Mouse (Mus musculus) kidney, adult 2 months (tissue): ENCODE results near the gene Drc3. TPM values are rescaled to one million over a fixed set of nuclear protein-coding genes. Genes with fewer than 3 reads are reported as not detected.
"Not testable (repeated sequence)": the region's sequence is repeated elsewhere in the genome, so short reads cannot be mapped to it uniquely, and the experiment has no call there.

Source experiments
- DNase-seq: peaks from one replicate; pipeline ENCODE4 v3.0.0; 2021
- H3K27ac ChIP-seq: fragments of 200-500 bp; 2 replicates; pipeline ENCODE4 v1.5.1; 2012; ENCODE audit warnings: low read depth, low read length, control low read depth, inconsistent platforms; ENCODE audit not compliant: insufficient read depth
- H3K27me3 ChIP-seq: fragments of 200-500 bp; replicated peaks from 2 replicates; pipeline ENCODE4 v1.6.1; 2012; ENCODE audit warnings: mild to moderate bottlenecking, moderate library complexity, low read length, inconsistent platforms; ENCODE audit not compliant: control insufficient read depth, insufficient read depth
- H3K36me3 ChIP-seq: fragments of 200-500 bp; 2 replicates; pipeline ENCODE4 v1.6.1; 2012; ENCODE audit warnings: mild to moderate bottlenecking, moderate library complexity, low read length, inconsistent platforms; ENCODE audit not compliant: control insufficient read depth, insufficient read depth
- H3K4me1 ChIP-seq: fragments of 200-500 bp; 2 replicates; pipeline ENCODE4 v1.6.1; 2011; ENCODE audit warnings: low read length; ENCODE audit not compliant: control insufficient read depth, insufficient read depth
- H3K4me3 ChIP-seq: fragments of 200-500 bp; 2 replicates; pipeline ENCODE4 v1.5.1; 2011; ENCODE audit warnings: mild to moderate bottlenecking, low read depth, low read length, control low read depth; ENCODE audit not compliant: insufficient read depth
- CTCF ChIP-seq: fragments of 200-500 bp; conservative IDR thresholded peaks from 2 replicates; pipeline ENCODE4 v1.5.1; 2011; ENCODE audit warnings: low read depth, mild to moderate bottlenecking, control low read depth, low read length, moderate library complexity, mixed read lengths; ENCODE audit not compliant: insufficient read depth, insufficient read length
- POLR2A ChIP-seq: fragments of 200-500 bp; IDR thresholded peaks from one replicate; pipeline ENCODE4 v1.6.1; 2011; ENCODE audit warnings: low read depth, low read length, control low read depth
- WGBS: fragments of 180-500 bp; shearing (Covaris S2); methylation state at CpG from one replicate; pipeline ENCODE4 v1.1.7; 2018; 5-methylcytosine and 5-hydroxymethylcytosine counted together
- polyA plus RNA-seq: library from polyadenylated mRNA; depleted of rRNA; stranded (reverse); fragments of >200 nt; gene quantifications from 2 replicates; pipeline ENCODE4 v1.2.3, GENCODE M21; 2012; rRNA removed

The Drc3 gene
- polyA plus RNA-seq, 1 experiment = 2.6 TPM

DNA sequence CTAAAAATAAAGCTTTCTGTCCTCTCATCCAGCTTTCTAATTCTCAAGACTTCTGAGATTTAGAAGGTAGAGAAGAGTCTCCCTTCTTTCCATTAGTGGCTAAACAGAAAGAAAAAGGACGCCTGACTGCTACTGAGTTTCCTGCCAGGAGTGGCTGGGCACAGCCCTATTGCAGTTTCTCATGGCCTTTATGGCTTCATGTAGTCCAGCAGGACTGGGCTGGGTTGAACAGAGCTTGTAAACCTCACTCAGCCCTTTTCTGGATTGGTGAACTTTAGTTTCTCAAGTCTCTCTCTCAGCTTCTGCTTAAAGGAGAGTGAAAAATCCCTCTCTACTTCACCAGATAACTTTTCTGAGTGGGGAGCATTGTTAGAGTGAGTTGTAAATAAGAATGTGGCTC lies 73.3 kb downstream of the Drc3 start:
- Histone ChIP-seq H3K36me3 (no peaks in the 10 kb centered on the region; the same call in 1 of the 2 replicates), H3K4me1 (peaks cover 8% of the 10 kb centered on the region; the same call in 1 of the 2 replicates), H3K27me3 (no peaks in the 10 kb centered on the region), H3K4me3 (no peak overlapping the region), H3K27ac (no peak overlapping the region)
- WGBS = 85% methylated on average over 1 of the region's 1 CpGs
- no peak for TF ChIP-seq POLR2A
- TF ChIP-seq CTCF = no peak
- DNase-seq = no peak

DNA sequence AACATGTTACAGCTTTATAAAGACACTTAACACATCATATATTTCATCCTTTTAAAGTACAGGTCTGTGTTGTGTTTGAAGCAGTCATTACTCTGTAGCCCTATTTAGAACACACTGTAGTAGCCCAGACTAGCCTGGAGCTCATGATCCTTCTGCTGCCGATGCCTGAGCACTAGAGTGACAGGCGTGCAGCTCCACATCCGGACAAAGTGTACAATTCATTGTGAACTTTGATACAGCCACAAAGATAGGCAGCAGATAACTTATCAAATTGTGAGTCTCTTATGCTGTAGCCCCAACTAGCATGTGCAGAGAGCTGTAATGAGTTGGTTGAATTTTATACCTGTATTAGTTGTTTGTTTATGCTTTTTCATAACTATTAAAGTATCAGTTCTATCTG lies 74.5 kb downstream of the Drc3 start:
- H3K36me3 ChIP-seq = no peaks in the 10 kb centered on the region; the same call in 1 of the 2 replicates
- no peak for DNase-seq
- H3K4me1 ChIP-seq = peaks cover 8% of the 10 kb centered on the region; the same call in 1 of the 2 replicates
- TF ChIP-seq POLR2A (no peak), CTCF (no peak)
- no peak overlapping the region for H3K27ac ChIP-seq
- H3K4me3 ChIP-seq = no peak overlapping the region
- no peaks in the 10 kb centered on the region for H3K27me3 ChIP-seq
- WGBS = 84% methylated on average over 3 of the region's 3 CpGs

DNA sequence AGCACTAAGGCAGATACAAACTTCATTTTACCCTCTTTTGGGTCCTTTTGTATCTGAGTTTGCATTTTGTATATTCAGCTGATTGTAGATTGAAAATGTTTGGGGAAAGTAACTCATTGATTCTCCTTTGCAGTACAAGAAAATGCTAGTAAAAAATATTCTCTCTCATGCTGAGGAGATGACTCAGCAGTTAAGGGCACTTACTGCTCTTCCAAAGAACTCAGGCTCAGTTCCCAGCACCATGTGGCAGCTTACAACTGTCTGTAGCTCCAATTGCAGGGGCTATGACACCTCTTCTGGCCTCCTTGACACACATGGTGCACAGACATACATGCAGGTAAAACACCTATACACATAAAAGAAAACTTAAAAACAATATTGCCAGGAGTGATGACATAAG lies 80.4 kb downstream of the Drc3 start:
- DNase-seq = no peak
- TF ChIP-seq POLR2A (no peak), CTCF (no peak)
- Histone ChIP-seq H3K4me3 (no peak overlapping the region), H3K27ac (no peak overlapping the region), H3K4me1 (no peaks in the 10 kb centered on the region), H3K36me3 (peaks cover 3% of the 10 kb centered on the region), H3K27me3 (no peaks in the 10 kb centered on the region)

DNA sequence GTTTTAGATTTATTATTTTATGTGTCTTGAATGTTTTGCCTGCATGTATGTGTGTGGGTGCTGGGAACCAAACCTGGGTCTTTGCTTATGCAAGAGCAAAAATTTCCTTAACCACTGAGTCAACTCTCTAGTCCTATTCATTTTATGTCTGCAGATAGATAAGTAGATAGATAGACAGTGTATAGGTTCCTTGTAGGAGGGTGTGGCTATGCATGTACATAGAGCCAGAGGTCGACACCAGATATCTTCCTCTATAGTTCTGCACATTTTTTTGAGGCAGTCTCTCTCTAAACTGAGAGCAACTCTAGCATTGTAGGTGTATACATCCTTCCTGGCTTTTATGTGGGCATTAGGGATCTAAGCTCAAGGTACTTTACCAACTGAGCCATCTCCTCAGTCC lies 82.0 kb downstream of the Drc3 start:
- no peaks in the 10 kb centered on the region for H3K27me3 ChIP-seq
- no peak overlapping the region for H3K27ac ChIP-seq
- peaks cover 3% of the 10 kb centered on the region for H3K36me3 ChIP-seq
- H3K4me3 ChIP-seq = no peak overlapping the region
- DNase-seq = no peak
- WGBS = 92% methylated on average over 1 of the region's 1 CpGs
- TF ChIP-seq CTCF = no peak
- TF ChIP-seq POLR2A = no peak
- H3K4me1 ChIP-seq = no peaks in the 10 kb centered on the region

DNA sequence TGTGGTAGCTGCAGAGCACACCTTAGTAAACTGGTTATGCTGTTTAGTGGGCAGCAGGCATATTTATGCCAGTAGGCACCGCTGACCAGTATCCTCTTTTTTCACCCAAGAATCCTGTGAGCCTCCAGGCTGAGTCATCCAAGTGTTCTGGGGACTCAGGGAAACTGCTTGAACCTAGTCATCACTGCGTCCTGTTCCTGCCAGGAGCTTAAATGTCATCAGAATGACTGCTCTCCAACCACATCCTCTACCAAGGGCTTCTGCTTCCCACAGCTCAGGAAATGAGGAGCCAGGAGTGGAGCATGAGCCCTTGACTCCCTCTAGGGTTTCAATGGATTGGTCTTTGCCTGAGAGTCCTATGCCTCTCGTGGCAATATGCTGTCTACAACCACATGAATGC lies 83.5 kb downstream of the Drc3 start:
- Histone ChIP-seq H3K4me1 (no peaks in the 10 kb centered on the region), H3K4me3 (no peak overlapping the region), H3K27me3 (no peaks in the 10 kb centered on the region), H3K36me3 (peaks cover 3% of the 10 kb centered on the region), H3K27ac (no peak overlapping the region)
- no peak for DNase-seq
- TF ChIP-seq CTCF (no peak), POLR2A (no peak)
- 89% methylated on average over 3 of the region's 3 CpGs for WGBS

DNA sequence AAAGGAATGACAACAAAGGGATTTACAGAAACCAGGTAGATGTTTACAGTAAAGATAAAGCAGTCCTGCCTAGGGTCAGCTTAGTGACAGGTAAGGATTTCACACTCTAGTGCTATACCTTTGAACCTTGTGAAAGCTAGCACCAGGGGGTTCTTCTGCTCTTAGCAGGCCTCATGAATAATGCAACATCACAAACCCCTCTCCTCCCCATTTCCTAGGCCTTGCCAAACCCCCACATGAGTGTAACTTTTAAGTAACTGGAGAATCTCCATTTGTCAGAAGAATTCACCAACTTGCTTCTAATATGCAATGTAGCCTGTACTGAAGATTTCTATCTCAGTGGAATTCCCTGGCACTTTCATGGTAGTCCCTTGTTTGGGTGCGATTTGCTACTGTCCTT lies 86.5 kb downstream of the Drc3 start:
- H3K27ac ChIP-seq, H3K4me1 ChIP-seq, DNase-seq, H3K36me3 ChIP-seq, H3K4me3 ChIP-seq, H3K27me3 ChIP-seq: not testable (repeated sequence)
- 22% methylated on average over 1 of the region's 1 CpGs for WGBS

DNA sequence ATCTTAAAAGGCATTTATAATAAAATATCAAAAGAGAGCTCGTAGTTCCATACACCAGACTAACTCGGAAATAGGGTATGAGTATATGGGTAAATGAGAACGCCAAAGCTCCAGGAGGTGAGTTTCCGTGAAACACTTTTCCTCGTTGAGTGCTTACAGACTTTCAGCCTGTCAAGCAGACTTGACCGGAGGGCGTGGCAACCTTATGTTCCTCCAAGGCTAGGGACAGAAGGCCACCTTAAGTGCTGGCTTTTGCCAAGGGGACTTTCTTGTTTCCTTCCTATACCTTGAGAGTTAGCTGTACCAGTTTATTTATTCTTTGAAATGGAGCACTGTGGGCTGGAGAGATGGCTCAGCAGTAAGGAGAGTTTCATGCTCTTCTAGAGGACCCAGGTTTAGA lies 87.0 kb downstream of the Drc3 start:
- 49% methylated on average over 7 of the region's 7 CpGs for WGBS
- no peak overlapping the region for H3K27ac ChIP-seq
- H3K36me3 ChIP-seq = peaks cover 2% of the 10 kb centered on the region
- no peak overlapping the region for H3K4me3 ChIP-seq
- H3K27me3 ChIP-seq = no peaks in the 10 kb centered on the region
- TF ChIP-seq POLR2A = no peak
- no peak for TF ChIP-seq CTCF
- H3K4me1 ChIP-seq = no peaks in the 10 kb centered on the region
- peak; percentile 11 for DNase-seq

DNA sequence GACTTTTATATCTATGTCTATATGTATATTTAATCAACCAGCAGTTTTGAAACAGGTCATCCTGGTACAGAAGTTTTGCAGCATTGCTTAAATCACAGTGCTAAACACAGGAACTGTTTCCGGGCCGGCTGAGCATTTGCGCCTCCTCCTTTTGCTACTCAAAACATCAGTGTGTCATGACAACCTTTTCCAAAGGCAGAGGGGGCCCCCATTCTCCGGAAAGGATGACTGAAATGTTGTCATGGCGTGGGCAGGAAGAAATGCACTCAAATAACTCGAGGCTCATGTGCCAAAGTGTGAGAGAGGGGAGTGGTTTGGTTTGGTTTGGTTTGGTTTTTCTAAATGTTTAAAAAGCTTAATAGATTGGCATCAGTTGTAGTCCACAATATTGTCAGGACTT lies 89.8 kb downstream of the Drc3 start:
- no peak for DNase-seq
- no peak overlapping the region for H3K27ac ChIP-seq
- no peak for TF ChIP-seq CTCF
- no peak for TF ChIP-seq POLR2A
- no peaks in the 10 kb centered on the region; the same call in none of the 2 replicates for H3K36me3 ChIP-seq
- no peak overlapping the region for H3K4me3 ChIP-seq
- no peaks in the 10 kb centered on the region for H3K27me3 ChIP-seq
- no peaks in the 10 kb centered on the region for H3K4me1 ChIP-seq
- 89% methylated on average over 6 of the region's 6 CpGs for WGBS

Other genes starting within 250 kb of the Drc3 start
- gene Rai1, start 248.3 kb upstream of the Drc3 start, polyA plus RNA-seq = 26.1 and 29.2 TPM in 2 replicates
- 89.1 and 123 TPM in 2 replicates for gene Srebf1, start 130.7 kb upstream of the Drc3 start, polyA plus RNA-seq
- 95.2 and 125 TPM in 2 replicates for gene Tom1l2, start 424 bp upstream of the Drc3 start, polyA plus RNA-seq
- gene Gid4, start 63.8 kb downstream of the Drc3 start, polyA plus RNA-seq = 24.3 and 25.5 TPM in 2 replicates
- gene Atpaf2, start 65.1 kb downstream of the Drc3 start, polyA plus RNA-seq = 39.6 and 40.3 TPM in 2 replicates
- 64.8 and 66.1 TPM in 2 replicates for gene Drg2, start 101.3 kb downstream of the Drc3 start, polyA plus RNA-seq
- gene Myo15, start 116.0 kb downstream of the Drc3 start, polyA plus RNA-seq = 0.14 and 0.24 TPM in 2 replicates
- 38.8 and 39.7 TPM in 2 replicates for gene Alkbh5, start 183.1 kb downstream of the Drc3 start, polyA plus RNA-seq